Mouse (Mus musculus): ENCODE data around the gene Plod3. TPM values are rescaled to one million over a fixed set of nuclear protein-coding genes. Genes with fewer than 3 reads are reported as not detected.
A peak's percentile ranks its signal among the peaks of the same experiment; 100 is the strongest.

Plod3 gene
- total RNA-seq, 2 experiments from 2014 or later: 46.9 to 51.8 TPM

DNA sequence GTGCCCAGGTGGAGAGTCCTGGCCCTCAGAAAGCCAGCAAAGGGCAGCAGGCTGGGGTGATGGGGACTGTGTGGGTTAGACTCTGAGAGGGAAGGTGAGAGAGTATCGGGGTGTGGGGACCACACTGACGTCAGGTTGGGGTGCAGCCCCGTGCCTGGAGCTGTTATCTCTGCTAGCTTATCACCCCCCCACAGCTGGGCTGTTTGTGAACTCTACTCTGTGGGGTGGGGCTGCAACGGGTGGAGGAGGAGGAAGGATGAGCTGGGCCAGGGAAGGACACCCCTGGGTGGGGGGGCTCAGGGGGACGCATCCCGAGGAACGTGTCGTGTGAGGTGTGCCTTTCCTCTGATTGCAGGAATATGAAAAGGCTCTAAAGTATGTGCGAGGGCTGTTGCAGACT is 21.6 kb upstream of the Plod3 start:
- DNase-seq: no peak

GRCm38 (mm10) chr5:136965686-136966085 is 21.1 kb upstream of the Plod3 start:
- DNase-seq: no peak

DNA sequence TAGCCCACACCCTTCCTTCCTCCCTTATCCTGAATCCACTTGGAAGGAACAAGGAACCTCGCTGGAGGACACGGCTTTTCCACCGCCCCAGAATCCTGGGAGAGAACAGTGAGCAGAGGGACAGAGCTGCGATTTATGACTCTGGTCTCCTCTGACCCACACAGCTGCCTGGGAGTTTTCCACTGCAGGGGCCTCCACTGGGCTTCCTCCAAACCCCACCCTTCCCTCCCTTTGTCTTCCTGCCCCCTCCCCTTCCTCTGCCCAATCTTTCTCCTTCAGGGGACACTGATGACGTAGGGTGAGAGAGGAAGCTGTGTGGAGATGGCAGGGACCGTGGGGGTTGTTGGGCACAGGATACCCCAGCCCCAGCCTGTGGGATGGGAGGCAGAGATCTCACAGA is 20.5 kb upstream of the Plod3 start, which contains the start of gene Cldn15:
Cldn15 (plus strand) TSS at position 286 of the 400 bp plus-strand sequence.
- peak; percentile 52 for DNase-seq

GRCm38 (mm10) chr5:136966861-136967455 is 19.9 kb upstream of the Plod3 start:
- DNase-seq: no peak

GRCm38 (mm10) chr5:136967592-136967991 is 19.2 kb upstream of the Plod3 start:
- peak; percentile 83 for DNase-seq

GRCm38 (mm10) chr5:136970703-136971102 is 16.1 kb upstream of the Plod3 start:
- peak; percentile 84 for DNase-seq

GRCm38 (mm10) chr5:136973670-136974069 is 13.1 kb upstream of the Plod3 start:
- DNase-seq: no peak

DNA sequence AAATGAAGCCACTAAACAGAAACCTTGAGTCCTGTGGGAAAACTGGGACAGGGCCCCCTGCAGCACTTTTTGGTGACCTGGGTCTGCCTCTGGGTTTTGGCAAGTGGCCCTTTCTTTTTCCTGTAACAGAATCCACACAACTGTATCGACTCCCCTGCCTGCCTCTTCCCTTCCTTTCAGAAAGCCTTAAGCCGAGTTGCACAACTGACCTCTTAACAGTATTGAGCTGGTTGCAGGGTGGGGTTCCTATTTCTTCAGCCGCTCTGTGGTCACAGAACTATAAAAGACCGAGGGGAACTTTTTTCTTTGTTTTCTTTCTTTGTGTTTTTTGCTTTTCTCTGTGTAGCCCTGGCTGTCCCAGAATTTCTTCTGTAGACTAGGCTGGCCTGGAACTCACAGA is 9.1 kb upstream of the Plod3 start:
- no peak for DNase-seq

DNA sequence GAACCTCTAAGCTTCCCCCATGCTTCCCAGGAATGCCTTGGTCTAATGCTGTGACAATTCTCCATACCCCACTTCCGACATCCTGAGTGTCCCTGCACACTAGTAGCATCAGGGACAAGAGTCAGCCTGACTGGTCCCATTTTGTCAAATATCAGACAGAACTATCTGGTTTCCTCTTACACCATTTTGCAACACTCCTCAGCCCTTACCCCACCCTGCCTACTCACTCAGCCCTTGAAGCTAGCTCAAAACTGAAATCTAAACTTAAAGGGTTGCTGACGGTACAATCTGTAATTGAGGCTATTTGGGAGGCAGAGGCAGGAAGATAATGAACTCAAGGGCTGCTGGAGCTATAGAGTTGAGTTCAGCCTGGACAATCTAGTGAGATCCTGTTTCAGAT is 7.1 kb upstream of the Plod3 start:
- no peak for DNase-seq

DNA sequence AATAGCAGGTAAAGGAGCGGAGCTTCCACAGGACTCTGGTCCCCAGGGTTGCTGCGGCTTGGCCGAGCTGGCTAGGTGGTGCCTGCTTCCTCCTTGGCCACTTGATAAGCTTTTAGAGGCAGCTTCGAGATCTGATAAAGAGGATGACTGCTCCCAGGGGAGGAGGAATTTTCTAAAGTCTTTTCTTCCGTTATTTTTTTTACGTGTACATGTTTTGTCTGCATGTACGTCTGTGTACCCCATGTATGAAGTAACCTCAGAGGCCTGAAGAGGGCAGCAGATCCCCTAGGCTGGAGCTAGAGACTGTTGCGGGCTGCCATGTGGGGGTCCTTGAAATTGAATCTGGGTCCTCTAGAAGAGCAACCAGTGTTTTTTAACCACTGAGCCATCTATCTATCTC is 5.8 kb upstream of the Plod3 start:
- no peak for DNase-seq

- peak; percentile 76 for DNase-seq
Measured at GRCm38 (mm10) chr5:136982338-136982930, 4.4 kb upstream of the Plod3 start.

GRCm38 (mm10) chr5:136984828-136985227 is 2.0 kb upstream of the Plod3 start:
- no peak for DNase-seq

GRCm38 (mm10) chr5:136987138-136987933 is 517 bp downstream of the Plod3 start:
- DNase-seq: peak; percentile 82

DNA sequence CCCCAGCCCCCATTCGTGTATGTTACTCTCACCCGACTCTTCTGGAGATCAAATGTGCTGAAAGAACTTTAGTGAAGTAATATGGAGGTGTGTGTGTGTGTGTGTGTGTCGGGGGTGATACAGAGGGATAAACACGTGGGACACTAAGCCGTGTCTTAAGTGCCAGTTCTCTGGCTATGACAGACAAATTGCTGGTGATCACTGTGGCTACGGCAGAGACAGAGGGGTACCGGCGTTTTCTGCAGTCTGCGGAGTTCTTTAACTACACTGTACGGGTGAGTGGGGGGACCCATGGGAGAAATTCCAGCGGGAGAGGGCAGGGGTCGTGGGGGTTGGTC is 1.1 kb downstream of the Plod3 start, which contains the start of gene Znhit1:
Znhit1 (minus strand) TSS at position 88 of the 338 bp plus-strand sequence.
- DNase-seq: peak; percentile 27

DNA sequence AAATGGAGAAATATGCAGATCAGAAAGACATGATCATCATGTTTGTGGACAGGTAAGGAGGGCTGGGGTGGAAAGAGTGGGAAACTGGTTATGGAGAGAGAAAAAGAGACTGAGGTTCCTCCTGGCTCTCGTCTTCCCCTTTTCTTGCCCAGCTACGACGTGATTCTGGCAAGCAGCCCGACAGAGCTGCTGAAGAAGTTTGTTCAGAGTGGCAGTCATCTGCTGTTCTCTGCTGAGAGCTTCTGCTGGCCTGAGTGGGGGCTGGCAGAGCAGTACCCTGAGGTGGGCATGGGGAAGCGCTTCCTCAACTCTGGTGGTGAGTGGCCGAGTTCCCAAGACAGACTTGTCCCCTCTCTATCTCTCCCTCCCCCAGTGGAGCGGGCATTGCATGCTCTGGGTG is 1.6 kb downstream of the Plod3 start:
- peak; percentile 44 for DNase-seq

- DNase-seq: no peak
Measured at GRCm38 (mm10) chr5:136989801-136990200, 3.0 kb downstream of the Plod3 start.

- no peak for DNase-seq
Measured at GRCm38 (mm10) chr5:136999449-136999848, 12.6 kb downstream of the Plod3 start.

DNA sequence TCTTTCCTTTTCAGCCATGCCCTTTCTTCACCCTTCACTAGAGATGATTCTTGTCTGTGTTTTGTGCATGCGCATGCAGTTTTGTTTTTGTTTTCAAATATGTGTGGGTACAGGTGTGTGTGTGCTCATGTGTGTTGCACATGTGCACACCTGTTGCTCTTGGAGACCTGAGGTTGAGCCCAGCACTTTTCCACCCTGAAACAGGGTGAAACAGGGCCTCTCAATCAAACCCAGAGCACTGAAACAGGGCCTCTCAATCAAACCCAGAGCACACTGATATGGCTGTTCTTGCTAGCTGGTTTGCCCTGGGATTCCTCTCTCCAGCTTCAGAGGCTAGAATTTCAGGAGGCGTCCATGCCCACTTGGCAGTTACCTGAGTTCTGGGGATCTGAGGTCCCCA is 13.8 kb downstream of the Plod3 start:
- no peak for DNase-seq

DNA sequence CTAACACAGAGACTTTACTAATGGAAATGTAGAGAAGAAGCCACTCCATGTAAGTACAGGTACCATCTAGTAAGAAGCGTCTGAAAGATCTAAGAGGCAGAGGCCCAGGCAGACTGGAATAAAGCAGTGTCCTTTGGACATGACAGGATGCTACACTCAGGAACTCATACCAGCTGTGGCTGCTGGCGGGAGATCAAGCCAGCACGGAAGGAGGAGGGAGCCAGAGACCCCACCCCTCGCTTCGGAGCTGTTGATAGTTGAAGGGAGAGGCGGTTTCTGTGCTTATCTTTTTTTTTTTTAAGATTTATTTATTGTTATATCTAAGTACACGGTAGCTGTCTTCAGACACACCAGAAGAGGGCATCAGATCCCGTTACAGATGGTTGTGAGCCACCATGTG is 20.5 kb downstream of the Plod3 start:
- no peak for DNase-seq

- peak; percentile 73 for DNase-seq
Measured at GRCm38 (mm10) chr5:137009988-137010387, 23.2 kb downstream of the Plod3 start.

DNA sequence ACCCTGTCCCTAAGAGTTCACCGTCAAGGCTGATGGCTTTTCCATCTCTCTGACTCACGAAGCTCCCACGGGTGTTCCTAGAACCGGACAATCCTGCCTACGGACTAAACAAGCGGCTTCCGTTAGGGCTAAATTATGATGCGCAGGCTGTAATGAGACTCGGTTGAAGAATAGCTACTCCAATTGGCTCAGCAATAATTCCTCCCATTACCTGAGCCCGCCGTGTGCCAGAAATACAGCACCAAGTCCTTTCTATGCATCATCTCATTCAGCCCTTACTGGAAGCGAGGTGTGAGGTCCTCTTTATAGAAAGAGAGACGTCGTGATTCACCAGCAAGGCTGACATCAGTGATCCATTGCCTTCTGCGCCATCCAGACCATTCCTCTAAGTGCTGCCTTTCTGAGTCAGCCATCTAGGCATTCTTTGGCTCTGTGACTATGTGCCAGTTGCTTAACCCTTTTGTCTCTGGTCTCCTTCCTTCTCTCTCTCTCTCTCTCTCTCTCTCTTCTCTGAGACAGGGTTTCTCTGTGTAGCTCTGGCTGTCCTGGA is 25.7 kb downstream of the Plod3 start:
- no peak for DNase-seq

- no peak for DNase-seq
Measured at GRCm38 (mm10) chr5:137015913-137016312, 29.1 kb downstream of the Plod3 start.

DNA sequence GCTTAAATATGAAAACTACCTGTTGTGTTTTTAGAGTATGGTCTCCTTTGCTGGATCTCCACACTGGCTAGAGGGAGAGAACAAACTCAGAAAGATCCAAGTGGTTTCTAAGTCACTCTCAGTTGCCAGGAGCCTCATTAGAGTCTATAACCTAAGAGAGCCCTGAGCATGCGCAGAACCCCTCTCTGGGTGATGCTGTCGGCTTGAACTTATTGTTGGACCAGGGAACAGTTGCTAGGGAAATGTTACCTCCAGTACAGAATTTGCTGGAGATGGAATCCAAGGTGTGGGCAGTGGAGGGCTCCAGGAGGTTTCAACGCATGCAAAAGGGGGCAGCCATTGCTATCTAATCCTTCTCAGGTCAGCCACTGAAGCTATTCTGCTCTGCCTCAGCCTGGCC is 37.5 kb downstream of the Plod3 start:
- no peak for DNase-seq
